Mouse (Mus musculus): ENCODE measurements at regions not wholly inside any gene's neighbourhood (a gene's known extent, or its start where the extent isn't known, plus 50 kb on each side); places are given as distances from the start of the nearest gene placed in this dataset.
"Not testable (repeated sequence)": the region's sequence is repeated elsewhere in the genome, so short reads cannot be mapped to it uniquely, and the experiment has no call there.

GRCm38 (mm10) chr16:15368383-15369163 is 51.3 kb downstream of the Gm21897 start:
- Histone ChIP-seq H3K9me3 (no peaks in the 10 kb centered on the region), H3K27ac (replicated peaks) (no peak overlapping the region), H3K36me3 (no peaks in the 10 kb centered on the region), H3K4me2 (no peak overlapping the region), H3K9ac (no peak overlapping the region), H3K27me3 (replicated peaks) (no peaks in the 10 kb centered on the region), H3K4me3 (no peak overlapping the region), H3K4me1 (no peaks in the 10 kb centered on the region)
- 65% methylated on average over 4 of the region's 4 CpGs for WGBS
- ATAC-seq (ENCODE audit: extremely low read depth, insufficient number of reproducible peaks, low FRiP score, low TSS enrichment) = no peak

DNA sequence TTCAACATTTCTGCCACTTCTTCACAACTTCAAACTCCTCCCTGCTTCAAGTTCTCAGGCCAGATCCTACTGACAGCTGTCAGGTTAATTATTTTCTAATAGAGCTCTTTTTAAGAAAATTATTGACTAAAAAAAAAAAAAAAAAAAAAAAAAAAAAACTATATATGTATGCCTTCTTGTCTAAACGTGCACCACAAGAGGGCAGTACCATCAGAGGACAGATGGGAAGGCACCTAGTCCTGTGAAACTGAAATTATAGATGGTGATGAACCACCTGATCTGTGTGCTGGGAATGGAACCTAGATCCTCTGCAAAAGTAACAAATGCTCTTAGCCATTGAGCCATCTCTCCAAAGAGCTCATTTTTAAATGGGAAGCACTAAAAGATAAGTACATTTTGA is 55.6 kb downstream of the Gm21897 start:
- Histone ChIP-seq H3K4me1 (no peaks in the 10 kb centered on the region), H3K36me3 (no peaks in the 10 kb centered on the region), H3K27me3 (replicated peaks) (no peaks in the 10 kb centered on the region), H3K4me2 (no peak overlapping the region), H3K27ac (replicated peaks) (no peak overlapping the region), H3K9me3 (no peaks in the 10 kb centered on the region), H3K4me3 (no peak overlapping the region), H3K9ac (no peak overlapping the region)
- WGBS = 20% methylated on average over 1 of the region's 1 CpGs
- ATAC-seq (ENCODE audit: extremely low read depth, insufficient number of reproducible peaks, low FRiP score, low TSS enrichment) = no peak

DNA sequence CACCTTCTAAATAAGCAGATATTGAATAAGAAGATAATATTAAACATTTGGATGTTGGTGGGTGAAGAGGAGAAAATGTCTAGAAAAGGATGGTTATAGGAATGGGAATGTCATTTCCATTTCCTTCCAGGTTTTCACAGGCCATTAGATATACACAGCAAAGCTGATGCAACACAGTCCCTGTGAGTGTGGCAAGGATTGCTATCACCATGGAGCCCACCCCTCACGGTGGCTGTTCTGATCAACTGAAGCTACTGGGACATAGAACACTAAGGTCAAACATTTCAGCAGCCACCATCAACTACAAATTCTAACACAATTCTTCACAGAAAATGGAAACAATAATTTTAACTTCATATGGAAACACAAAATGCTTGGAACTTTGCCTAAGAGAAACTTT is 56.7 kb downstream of the Gm21897 start:
- no peak overlapping the region for H3K27ac ChIP-seq (replicated peaks)
- H3K27me3 ChIP-seq (replicated peaks) = no peaks in the 10 kb centered on the region
- ATAC-seq (ENCODE audit: extremely low read depth, insufficient number of reproducible peaks, low FRiP score, low TSS enrichment) = no peak
- H3K4me1 ChIP-seq = no peaks in the 10 kb centered on the region
- no peaks in the 10 kb centered on the region for H3K9me3 ChIP-seq
- H3K4me3 ChIP-seq = no peak overlapping the region
- H3K4me2 ChIP-seq = no peak overlapping the region
- no peak overlapping the region for H3K9ac ChIP-seq
- WGBS = 50% methylated on average over 1 of the region's 1 CpGs
- H3K36me3 ChIP-seq = no peaks in the 10 kb centered on the region

DNA sequence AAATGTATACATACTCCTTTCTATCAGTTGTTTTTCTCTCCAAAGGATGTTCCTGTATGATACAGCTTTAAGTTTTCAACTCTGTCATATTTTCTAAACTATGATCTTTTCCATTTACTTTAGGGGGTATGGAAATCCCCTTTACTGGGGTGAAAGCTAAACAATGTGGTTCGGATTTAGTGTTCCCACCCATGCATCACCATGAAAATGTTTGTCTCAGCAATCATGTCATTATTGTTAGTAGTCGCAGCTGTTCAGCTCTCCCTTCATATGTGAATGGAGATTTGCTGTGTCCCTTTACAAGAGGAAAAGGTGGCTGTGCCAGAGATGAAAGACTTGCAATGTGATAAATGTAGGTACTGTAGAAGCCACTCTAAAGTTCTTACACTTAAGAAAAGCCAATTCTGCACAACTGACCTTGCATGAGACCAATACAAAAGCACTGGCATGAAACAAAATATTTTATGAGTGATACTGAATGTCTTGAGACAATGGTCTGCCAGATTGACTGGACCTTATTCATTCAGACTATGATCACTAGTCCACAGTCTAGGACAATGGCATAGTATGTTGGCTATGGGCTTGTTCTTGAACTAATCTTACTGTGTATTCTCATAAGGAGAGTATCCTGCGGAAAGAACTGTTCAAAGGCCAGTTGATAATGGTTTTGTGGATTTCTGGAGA is 68.4 kb downstream of the Gm21897 start:
- H3K4me1 ChIP-seq = peaks cover 40% of the 10 kb centered on the region
- no peak overlapping the region for H3K9ac ChIP-seq
- no peak overlapping the region for H3K4me3 ChIP-seq
- no peak overlapping the region for H3K4me2 ChIP-seq
- ATAC-seq (ENCODE audit: extremely low read depth, insufficient number of reproducible peaks, low FRiP score, low TSS enrichment) = no peak
- peak overlapping the region; percentile 69 for H3K27ac ChIP-seq (replicated peaks)
- no peaks in the 10 kb centered on the region for H3K9me3 ChIP-seq
- 45% methylated on average over 3 of the region's 3 CpGs for WGBS
- H3K36me3 ChIP-seq = no peaks in the 10 kb centered on the region
- no peaks in the 10 kb centered on the region for H3K27me3 ChIP-seq (replicated peaks)

GRCm38 (mm10) chr16:15386241-15386574 is 69.0 kb downstream of the Gm21897 start:
- peak overlapping the region; percentile 69 for H3K27ac ChIP-seq (replicated peaks)
- ATAC-seq (ENCODE audit: extremely low read depth, insufficient number of reproducible peaks, low FRiP score, low TSS enrichment) = peak; percentile 66; the same call in 1 of the 2 replicates
- no peak overlapping the region for H3K9ac ChIP-seq
- H3K9me3 ChIP-seq = no peaks in the 10 kb centered on the region
- H3K4me2 ChIP-seq = no peak overlapping the region
- H3K36me3 ChIP-seq = no peaks in the 10 kb centered on the region
- 3% methylated on average over 1 of the region's 1 CpGs for WGBS
- H3K4me3 ChIP-seq = no peak overlapping the region
- H3K27me3 ChIP-seq (replicated peaks) = no peaks in the 10 kb centered on the region
- peaks cover 40% of the 10 kb centered on the region for H3K4me1 ChIP-seq

GRCm38 (mm10) chr16:15389892-15390291 is 72.6 kb downstream of the Gm21897 start:
- Histone ChIP-seq H3K9me3 (no peaks in the 10 kb centered on the region), H3K27ac (replicated peaks) (peak overlapping the region; percentile 40; the same call in 1 of the 2 replicates), H3K36me3 (no peaks in the 10 kb centered on the region), H3K4me3 (no peak overlapping the region), H3K27me3 (replicated peaks) (no peaks in the 10 kb centered on the region), H3K9ac (no peak overlapping the region), H3K4me1 (peaks cover 39% of the 10 kb centered on the region), H3K4me2 (no peak overlapping the region)
- WGBS = 14% methylated on average over 1 of the region's 1 CpGs
- no peak for ATAC-seq (ENCODE audit: extremely low read depth, insufficient number of reproducible peaks, low FRiP score, low TSS enrichment)

DNA sequence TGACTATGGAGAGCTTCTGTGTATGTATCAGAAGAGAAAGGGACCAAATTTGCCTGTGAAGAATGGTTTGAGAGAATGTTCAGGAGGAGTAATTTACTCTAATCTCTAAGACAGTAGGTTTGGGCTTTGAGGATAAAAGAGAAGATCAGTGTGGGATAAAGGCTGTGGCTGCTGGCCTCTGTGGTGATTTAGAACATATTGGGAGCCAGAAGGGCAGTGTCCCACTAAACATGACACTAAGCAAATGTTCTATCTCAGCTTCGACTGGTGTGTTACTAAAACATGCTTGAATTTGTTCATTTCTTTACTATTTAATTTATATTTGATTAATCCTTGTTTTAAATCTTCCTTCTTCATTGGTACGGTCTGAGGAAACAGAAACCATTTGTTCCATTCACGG is 113.1 kb downstream of the Gm21897 start:
- WGBS = 72% methylated on average over 3 of the region's 3 CpGs
- Histone ChIP-seq H3K9ac (no peak overlapping the region), H3K4me1 (no peaks in the 10 kb centered on the region), H3K27ac (replicated peaks) (no peak overlapping the region), H3K4me3 (no peak overlapping the region), H3K36me3 (no peaks in the 10 kb centered on the region), H3K27me3 (replicated peaks) (no peaks in the 10 kb centered on the region), H3K9me3 (peaks cover 8% of the 10 kb centered on the region; the same call in 1 of the 2 replicates), H3K4me2 (no peak overlapping the region)
- ATAC-seq (ENCODE audit: extremely low read depth, insufficient number of reproducible peaks, low FRiP score, low TSS enrichment) = no peak

DNA sequence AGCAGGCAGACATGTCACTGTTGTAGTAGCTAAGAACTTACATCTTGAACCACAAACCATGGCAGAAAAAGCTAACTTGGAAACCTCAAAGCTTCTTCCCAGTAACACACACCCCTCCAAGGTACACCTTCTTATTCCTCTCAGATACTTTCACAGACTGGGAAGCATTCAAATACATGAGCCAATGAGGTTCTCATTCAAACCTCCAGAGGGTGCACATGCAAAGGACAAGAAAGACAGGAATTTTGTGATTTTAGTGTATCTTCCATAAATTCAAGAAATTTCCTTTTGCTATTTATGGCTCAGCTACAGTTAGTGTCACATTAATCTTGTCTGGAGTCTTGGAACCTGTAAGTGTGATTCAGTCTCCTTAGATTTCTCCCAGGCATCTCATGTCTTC is 115.4 kb downstream of the Gm21897 start:
- no peak for ATAC-seq (ENCODE audit: extremely low read depth, insufficient number of reproducible peaks, low FRiP score, low TSS enrichment)
- Histone ChIP-seq H3K9ac (no peak overlapping the region), H3K4me3 (no peak overlapping the region), H3K27me3 (replicated peaks) (no peaks in the 10 kb centered on the region), H3K9me3 (peaks cover 4% of the 10 kb centered on the region; the same call in 1 of the 2 replicates), H3K4me2 (no peak overlapping the region), H3K27ac (replicated peaks) (no peak overlapping the region), H3K36me3 (no peaks in the 10 kb centered on the region), H3K4me1 (no peaks in the 10 kb centered on the region)

DNA sequence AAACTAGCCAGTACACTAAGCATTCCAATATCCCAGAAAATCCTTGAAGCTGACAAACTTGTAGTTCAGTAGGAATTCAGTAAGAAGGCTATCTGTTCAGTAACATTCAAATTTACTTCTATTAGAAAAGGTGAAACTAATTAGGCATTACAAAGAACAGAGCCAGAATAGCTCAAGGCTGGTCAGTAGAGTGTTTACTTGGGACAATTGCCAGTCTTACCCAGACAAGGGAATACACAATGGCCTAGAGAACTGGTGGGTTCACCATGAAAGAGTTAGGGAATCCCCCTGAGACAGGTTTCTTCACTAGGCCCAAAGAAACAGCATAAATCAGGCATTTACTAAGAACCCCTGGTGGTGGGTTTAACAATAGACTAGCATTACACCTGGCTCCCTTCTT is 145.6 kb downstream of the Gm21897 start:
- H3K4me3 ChIP-seq; ATAC-seq (ENCODE audit: extremely low read depth, insufficient number of reproducible peaks, low FRiP score, low TSS enrichment); H3K36me3 ChIP-seq; H3K27me3 ChIP-seq (replicated peaks); H3K9ac ChIP-seq; H3K4me2 ChIP-seq; H3K4me1 ChIP-seq; H3K27ac ChIP-seq (replicated peaks): not testable (repeated sequence)
- peaks cover 24% of the 10 kb centered on the region for H3K9me3 ChIP-seq

DNA sequence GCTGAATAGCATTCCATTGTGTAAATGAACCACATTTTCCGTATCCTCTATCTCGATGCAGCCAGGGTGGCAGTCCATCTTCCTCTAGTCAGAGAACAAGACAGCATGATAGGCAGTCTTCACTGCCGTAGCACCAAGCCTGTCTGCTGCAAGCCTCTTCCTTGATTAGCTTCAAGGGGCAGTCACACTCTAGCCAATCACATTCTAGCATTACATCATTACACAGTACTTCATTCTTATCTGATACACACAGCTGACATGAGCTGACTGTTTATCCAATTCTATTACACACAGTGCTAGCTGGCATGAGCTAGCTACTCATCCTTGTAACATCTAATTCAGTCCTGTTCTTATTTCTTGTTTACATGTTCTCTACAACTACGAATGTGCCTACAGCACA is 156.6 kb downstream of the Gm21897 start:
- H3K9ac ChIP-seq = no peak overlapping the region
- no peaks in the 10 kb centered on the region for H3K27me3 ChIP-seq (replicated peaks)
- ATAC-seq (ENCODE audit: extremely low read depth, insufficient number of reproducible peaks, low FRiP score, low TSS enrichment) = no peak
- no peaks in the 10 kb centered on the region for H3K36me3 ChIP-seq
- no peaks in the 10 kb centered on the region for H3K9me3 ChIP-seq
- H3K27ac ChIP-seq (replicated peaks) = no peak overlapping the region
- no peak overlapping the region for H3K4me2 ChIP-seq
- H3K4me1 ChIP-seq = no peaks in the 10 kb centered on the region
- 52% methylated on average over 4 of the region's 4 CpGs for WGBS
- H3K4me3 ChIP-seq = no peak overlapping the region

- Histone ChIP-seq H3K4me1 (no peaks in the 10 kb centered on the region), H3K4me3 (no peak overlapping the region), H3K27ac (replicated peaks) (no peak overlapping the region), H3K9ac (no peak overlapping the region), H3K9me3 (0 out of 2 replicates have a peak, but pooled peaks cover 6% of the 10 kb centered on the region), H3K36me3 (no peaks in the 10 kb centered on the region), H3K4me2 (no peak overlapping the region), H3K27me3 (replicated peaks) (no peaks in the 10 kb centered on the region)
- WGBS = 29% methylated on average over 1 of the region's 1 CpGs
- ATAC-seq (ENCODE audit: extremely low read depth, insufficient number of reproducible peaks, low FRiP score, low TSS enrichment) = no peak
These were observed 161.6 kb downstream of the Gm21897 start for GRCm38 (mm10) chr16:15478876-15479275.

Data from heart, embryonic 13.5 days (tissue).